Mouse (Mus musculus) natural killer cell, adult 2 months (primary cell): ENCODE measurements around the gene Tiam1.
A peak's percentile ranks its signal among the peaks of the same experiment; 100 is the strongest.

Experiments
- DNase-seq, 2 experiments: peaks; one replicate each; pipeline ENCODE4 v3.0.0; 2022; ENCODE audit warnings: low spot score in 2 of 2

The Tiam1 gene

DNA sequence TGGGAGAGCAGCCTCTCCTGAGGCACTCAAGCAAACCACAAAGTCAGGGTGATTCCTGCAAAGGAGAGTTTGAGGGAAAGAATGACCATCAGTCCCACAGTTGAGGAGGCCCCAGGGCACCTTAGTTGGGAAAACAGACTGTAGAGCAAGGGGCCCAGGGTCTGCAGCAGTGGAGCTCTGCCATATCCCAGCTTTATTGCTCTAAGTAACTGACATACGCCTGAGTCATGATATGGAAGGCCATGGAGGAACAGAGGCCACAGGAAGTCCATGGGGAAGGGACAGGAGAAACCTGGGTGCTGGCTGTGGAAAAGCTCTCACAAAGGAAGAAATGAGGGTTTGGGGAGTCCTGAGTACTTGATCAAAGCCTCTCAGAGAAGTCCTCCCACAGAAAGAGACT is 189.5 kb downstream of the Tiam1 start:
- DNase-seq, result no peak

DNA sequence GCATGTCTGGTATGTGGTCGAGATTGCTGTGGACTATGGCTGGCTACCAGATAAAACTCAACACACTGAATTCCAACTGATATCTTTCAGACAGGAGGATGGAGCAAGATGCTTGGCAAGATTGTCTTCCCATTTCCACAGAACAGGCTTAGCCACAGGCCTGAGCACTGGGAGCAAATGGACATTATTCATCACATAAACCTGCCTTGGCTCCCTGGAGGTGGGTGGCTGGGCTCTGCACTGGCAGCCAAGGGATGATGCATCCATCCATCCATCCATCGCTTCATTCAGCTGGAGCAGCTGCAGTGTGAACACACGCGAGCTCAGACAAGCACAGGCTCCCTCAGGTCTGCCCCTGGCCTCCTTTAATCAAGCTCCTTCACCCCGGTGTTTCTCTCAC is 190.7 kb downstream of the Tiam1 start:
- no peak for DNase-seq

GRCm38 (mm10) chr16:89950754-89951153 is 192.8 kb downstream of the Tiam1 start:
- DNase-seq, result no peak

DNA sequence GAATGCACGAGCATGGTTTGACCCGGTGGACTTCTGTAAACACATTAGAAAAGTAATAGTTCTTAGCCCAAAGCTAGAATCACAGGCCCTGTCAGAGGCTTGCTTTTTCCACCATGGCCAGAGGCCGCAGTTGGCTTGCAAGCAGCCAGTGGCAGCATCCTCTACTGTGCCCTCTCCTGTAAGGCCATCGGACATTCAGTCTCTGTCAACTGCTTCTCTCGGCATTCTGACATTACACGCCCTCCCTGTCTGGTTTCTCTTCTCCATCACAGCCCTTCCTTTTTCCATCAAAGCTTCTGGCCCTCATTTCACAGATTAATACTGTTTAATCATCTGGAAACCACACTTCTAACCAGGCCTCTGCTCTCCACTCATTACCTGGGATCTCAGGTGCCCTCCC is 193.3 kb downstream of the Tiam1 start:
- no peak for DNase-seq

DNA sequence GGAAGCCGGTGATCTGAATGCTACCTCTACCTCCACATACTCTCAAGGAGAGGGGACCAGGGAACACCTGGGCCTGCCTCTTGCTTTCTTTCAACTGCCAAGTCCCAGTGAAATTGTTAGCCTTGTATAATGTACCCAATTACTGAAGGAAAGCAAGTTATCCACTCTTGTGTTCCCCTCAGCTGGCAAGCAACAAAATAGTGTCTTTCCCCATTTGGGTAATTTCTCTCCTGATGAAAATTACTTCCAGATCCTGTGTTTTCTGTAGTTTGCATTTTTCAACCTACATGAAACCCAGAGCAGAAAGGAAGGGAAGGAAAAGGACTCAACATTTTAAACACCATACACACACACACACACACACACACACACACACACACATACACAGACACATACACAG is 195.5 kb downstream of the Tiam1 start:
- no peak for DNase-seq

- no peak for DNase-seq
These were observed 196.8 kb downstream of the Tiam1 start for GRCm38 (mm10) chr16:89946816-89947215.

- no peak for DNase-seq
These were observed 198.8 kb downstream of the Tiam1 start for GRCm38 (mm10) chr16:89944604-89945283.

DNA sequence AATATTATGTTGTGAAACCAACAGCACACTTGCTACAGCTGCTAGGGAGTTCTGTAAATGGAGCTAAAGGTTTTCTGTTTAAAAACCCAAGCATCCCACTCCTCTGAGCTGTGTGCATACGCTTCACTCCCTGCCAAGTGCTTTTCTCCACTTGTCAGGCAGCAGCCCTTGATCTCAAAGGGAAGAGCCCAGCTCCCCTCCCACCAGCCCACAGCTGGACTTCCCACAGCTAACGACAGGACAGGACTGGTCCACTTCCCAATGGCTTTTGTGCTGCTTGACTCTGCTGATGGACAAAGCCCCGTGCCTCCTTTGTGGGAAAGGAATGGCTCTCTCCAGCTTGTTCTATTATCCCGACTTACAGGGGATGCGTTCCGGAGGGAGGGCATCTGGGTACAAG is 199.5 kb downstream of the Tiam1 start:
- DNase-seq, result no peak

DNA sequence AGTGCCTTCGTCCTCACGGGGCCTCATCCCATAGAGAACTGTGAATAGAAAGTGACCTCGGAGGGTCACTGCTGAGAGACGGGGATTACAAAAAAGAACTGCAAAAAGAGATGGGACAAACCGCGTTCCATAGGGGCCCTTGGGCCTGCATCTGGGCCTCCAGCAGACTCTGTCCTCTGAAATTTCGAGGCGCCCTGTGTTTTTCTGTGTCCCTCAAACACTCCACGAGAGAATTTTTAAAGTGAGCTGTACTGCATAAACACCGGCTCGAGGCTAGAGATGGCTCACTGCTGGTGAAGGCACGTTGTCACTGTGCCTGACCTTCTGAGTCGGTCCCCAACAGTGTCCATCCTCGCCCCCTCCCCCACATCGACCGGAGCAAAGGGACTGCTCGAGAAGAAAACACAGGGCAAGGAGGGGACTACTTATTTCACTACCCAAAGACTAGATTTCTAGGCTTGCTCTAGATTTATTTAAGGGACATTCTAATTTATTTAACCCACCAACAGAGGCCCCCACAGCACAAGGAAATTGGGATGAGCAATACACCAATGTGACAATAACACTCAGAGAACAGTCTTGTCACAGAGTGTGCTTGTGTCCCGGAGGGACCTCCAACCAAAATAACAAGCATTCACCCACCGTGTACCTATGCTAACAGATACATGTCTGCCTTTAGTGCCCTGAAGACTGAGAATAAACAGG is 200.2 kb downstream of the Tiam1 start:
- peak in 1 of 2 experiments; percentile 7 for DNase-seq

- DNase-seq, result no peak
These were observed 202.9 kb downstream of the Tiam1 start for GRCm38 (mm10) chr16:89940696-89941095.

GRCm38 (mm10) chr16:89938277-89938676 is 205.3 kb downstream of the Tiam1 start:
- DNase-seq, result peak; percentile 65 to 76

GRCm38 (mm10) chr16:89936571-89936970 is 207.0 kb downstream of the Tiam1 start:
- no peak for DNase-seq

GRCm38 (mm10) chr16:89935398-89935797 is 208.2 kb downstream of the Tiam1 start:
- no peak for DNase-seq

DNA sequence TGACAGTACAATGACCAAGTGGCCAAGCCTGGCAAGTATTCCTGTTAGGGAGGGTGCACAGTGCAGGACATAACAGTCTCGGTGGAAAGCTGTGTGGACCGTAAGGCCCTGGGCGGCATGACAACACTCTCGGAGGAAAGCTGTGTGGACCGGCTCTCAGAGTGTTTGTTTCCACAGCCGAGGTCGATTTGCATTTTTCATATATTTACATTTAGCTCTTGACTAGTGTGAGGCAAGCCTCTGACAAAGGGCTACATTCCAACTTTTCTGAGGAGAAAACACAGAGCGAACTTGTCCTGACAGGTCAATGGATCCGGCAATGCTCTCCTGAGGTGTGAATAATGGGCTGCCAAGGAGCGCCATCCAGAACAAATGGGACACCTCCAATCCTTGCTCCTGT is 209.0 kb downstream of the Tiam1 start:
- DNase-seq, result no peak

GRCm38 (mm10) chr16:89933976-89934375 is 209.6 kb downstream of the Tiam1 start:
- no peak for DNase-seq

GRCm38 (mm10) chr16:89928611-89929010 is 215.0 kb downstream of the Tiam1 start:
- DNase-seq, result no peak

DNA sequence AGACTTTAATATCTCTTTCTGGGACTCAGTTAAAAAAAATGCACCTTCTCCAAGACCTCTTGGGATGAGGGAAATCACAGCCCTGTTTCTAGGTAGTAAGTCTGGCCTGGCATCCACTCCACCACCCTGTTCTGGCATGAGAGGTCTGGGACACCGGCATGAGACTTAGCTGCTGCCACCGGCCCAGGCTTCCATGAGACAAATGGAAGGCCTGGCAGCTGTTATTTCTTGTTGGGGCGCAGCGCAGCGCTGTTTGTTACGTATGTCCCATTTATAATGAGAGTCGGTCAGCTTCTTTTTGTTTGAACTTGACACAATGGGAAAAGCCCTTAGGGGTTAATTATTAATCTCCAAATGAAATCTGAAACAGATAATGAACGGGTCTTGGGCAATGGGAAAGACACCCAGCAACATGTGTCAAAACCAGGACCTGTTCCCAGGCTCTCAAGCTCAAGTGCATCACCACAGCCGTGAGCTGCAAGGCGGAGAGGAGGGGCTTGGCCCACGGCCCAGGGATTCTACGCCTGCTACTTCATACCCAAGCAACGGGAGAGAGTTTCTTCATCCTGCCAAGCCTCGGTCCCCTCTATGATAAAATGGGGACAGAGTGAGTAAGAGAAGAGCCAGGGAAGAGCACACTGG is 219.2 kb downstream of the Tiam1 start:
- DNase-seq, result no peak

DNA sequence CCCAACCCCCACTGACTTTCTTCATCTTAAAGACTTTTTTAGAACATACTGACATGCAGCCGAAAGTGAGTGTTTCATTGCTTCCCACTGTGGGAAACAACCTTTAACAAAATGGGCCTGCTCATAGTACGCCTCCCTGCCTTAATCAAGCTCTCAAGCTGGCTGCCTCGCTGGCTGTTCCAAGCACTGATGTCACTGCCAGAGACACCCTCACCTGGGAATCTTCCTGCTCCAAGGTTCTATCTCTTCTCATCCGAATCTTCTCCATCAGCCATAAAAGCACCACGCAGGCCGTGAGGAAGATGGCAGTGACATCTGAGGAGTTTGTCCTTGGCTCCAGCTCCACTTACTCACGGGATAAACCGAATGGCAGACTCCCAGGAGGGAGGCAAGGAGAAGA is 220.3 kb downstream of the Tiam1 start:
- DNase-seq, result no peak

DNA sequence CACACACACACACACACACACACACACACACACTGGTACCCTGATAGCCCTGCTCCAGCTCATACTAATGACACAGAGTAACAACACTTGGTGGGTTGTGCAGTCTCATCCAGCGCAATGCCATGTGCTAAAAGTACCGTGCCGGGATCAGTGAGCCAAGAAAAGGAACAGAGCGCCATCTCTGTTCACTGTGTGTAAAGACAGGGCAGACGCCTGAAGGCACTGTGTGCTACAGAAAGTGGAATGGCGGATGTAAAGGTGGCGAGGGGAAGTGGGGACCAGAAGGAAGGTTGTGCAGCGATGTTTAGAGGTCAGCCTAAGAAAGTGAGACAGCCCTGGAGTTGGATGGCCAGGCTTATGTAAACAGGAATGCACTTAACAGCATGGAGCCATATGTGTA is 221.1 kb downstream of the Tiam1 start:
- no peak for DNase-seq

GRCm38 (mm10) chr16:89921370-89921769 is 222.2 kb downstream of the Tiam1 start:
- DNase-seq, result no peak

DNA sequence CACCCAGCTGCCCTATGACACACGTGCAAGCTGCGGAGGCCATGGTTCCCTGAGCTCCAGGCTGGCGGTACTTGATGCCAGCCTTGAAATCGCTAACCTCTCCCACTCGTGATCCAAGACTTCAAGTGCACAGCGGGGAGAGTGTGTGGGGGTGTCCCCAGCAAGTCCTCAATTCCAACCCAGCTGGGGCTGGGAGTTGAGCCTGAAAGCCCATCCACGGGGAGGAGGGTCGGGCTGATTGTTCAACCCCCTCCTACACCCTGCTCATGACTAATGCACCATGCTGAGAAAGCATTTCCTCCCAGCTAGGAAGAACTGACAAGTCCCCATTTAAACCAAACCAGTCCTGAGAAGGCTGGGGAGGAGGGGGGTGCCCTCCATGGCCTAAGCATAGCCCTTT is 223.2 kb downstream of the Tiam1 start:
- DNase-seq, result no peak

- no peak for DNase-seq
These were observed 226.2 kb downstream of the Tiam1 start for GRCm38 (mm10) chr16:89917404-89917803.

GRCm38 (mm10) chr16:89914946-89915345 is 228.6 kb downstream of the Tiam1 start:
- DNase-seq, result no peak
